Mouse (Mus musculus): ENCODE measurements around the gene Fmnl2.

GRCm38 (mm10) chr2:53146852-53147251 is 289.2 kb downstream of the Fmnl2 start:
- TF ChIP-seq CTCF (IDR thresholded peaks at IDR 0.05; ENCODE audit: extremely low read depth, insufficient read depth, insufficient read length, insufficient replicate concordance) (no peak), POLR2A (IDR thresholded peaks at IDR 0.05; ENCODE audit: low read depth, low read length) (no peak)
